Mouse (Mus musculus): ENCODE data around the gene Ttc26. TPM values are rescaled to one million over a fixed set of nuclear protein-coding genes. Genes with fewer than 3 reads are reported as not detected.

Ttc26 gene
- polyA plus RNA-seq (2014; fragmentation: Illumina TruSeq; extraction: RNeasy Lipid Tissue Mini Kit (QIAGEN cat#74804); ENCODE audit: low read depth, low replicate concordance) = 0.50 TPM

GRCm38 (mm10) chr6:38381129-38381771 is at the start of gene Ttc26:
TSS of gene Ttc26 (plus strand) at chr6:38381469.

GRCm38 (mm10) chr6:38353811-38354722 is 27.2 kb upstream of the Ttc26 start, which contains the start of gene Zc3hav1:
TSS of gene Zc3hav1 (minus strand) at chr6:38354603.

GRCm38 (mm10) chr6:38433261-38434033 is 52.2 kb downstream of the Ttc26 start, which contains the start of gene Ubn2:
TSS of gene Ubn2 (plus strand) at chr6:38433950.

Other genes starting within 250 kb of the Ttc26 start
- gene D630045J12Rik, start 127.5 kb upstream of the Ttc26 start, polyA plus RNA-seq (2014; fragmentation: Illumina TruSeq; extraction: RNeasy Lipid Tissue Mini Kit (QIAGEN cat#74804); ENCODE audit: low read depth, low replicate concordance) = 0.64 TPM
- 0.34 TPM for gene Zc3hav1l, start 82.2 kb upstream of the Ttc26 start, polyA plus RNA-seq (2014; fragmentation: Illumina TruSeq; extraction: RNeasy Lipid Tissue Mini Kit (QIAGEN cat#74804); ENCODE audit: low read depth, low replicate concordance)
- 40.3 TPM for gene Zc3hav1, start 26.9 kb upstream of the Ttc26 start, polyA plus RNA-seq (2014; fragmentation: Illumina TruSeq; extraction: RNeasy Lipid Tissue Mini Kit (QIAGEN cat#74804); ENCODE audit: low read depth, low replicate concordance)
- gene Ubn2, start 52.5 kb downstream of the Ttc26 start, polyA plus RNA-seq (2014; fragmentation: Illumina TruSeq; extraction: RNeasy Lipid Tissue Mini Kit (QIAGEN cat#74804); ENCODE audit: low read depth, low replicate concordance) = 10.8 TPM
- 1.9 TPM for gene Fmc1, start 152.0 kb downstream of the Ttc26 start, polyA plus RNA-seq (2014; fragmentation: Illumina TruSeq; extraction: RNeasy Lipid Tissue Mini Kit (QIAGEN cat#74804); ENCODE audit: low read depth, low replicate concordance)
- gene Luc7l2, start 169.9 kb downstream of the Ttc26 start, polyA plus RNA-seq (2014; fragmentation: Illumina TruSeq; extraction: RNeasy Lipid Tissue Mini Kit (QIAGEN cat#74804); ENCODE audit: low read depth, low replicate concordance) = 223 TPM

Measured in liver, adult 10 weeks (tissue).